Mouse (Mus musculus) testis, adult 2 months (tissue): ENCODE results near the gene Ace. TPM values are rescaled to one million over a fixed set of nuclear protein-coding genes. Genes with fewer than 3 reads are reported as not detected.

Experiments
- H3K27ac ChIP-seq: fragments of 200-500 bp; 2 replicates; pipeline ENCODE4 v1.5.1; 2012; ENCODE audit warnings: low read depth, low read length; ENCODE audit not compliant: control insufficient read depth, insufficient read depth
- H3K27me3 ChIP-seq: fragments of 200-500 bp; 2 replicates; pipeline ENCODE4 v1.6.1; 2012; ENCODE audit warnings: mild to moderate bottlenecking, low read length, moderate library complexity; ENCODE audit not compliant: control insufficient read depth, insufficient read depth
- H3K36me3 ChIP-seq: fragments of 200-500 bp; 2 replicates; pipeline ENCODE4 v1.6.1; 2012; ENCODE audit warnings: mild to moderate bottlenecking, low read length; ENCODE audit not compliant: control insufficient read depth, insufficient read depth
- H3K4me1 ChIP-seq: fragments of 200-500 bp; 2 replicates; pipeline ENCODE4 v1.6.1; 2012; ENCODE audit warnings: low read length; ENCODE audit not compliant: control insufficient read depth, insufficient read depth
- H3K4me3 ChIP-seq: fragments of 200-500 bp; 2 replicates; pipeline ENCODE4 v1.5.1; 2012; ENCODE audit warnings: low read depth, mild to moderate bottlenecking, low read length, moderate library complexity, mixed read lengths; ENCODE audit not compliant: control insufficient read depth
- CTCF ChIP-seq: fragments of 200-500 bp; IDR thresholded peaks from 2 replicates; pipeline ENCODE4 v1.5.1; 2012; ENCODE audit warnings: low read depth, mild to moderate bottlenecking, inconsistent platforms, low read length, moderate library complexity; ENCODE audit not compliant: control insufficient read depth, insufficient read depth, insufficient replicate concordance
- POLR2A ChIP-seq: fragments of 200-500 bp; IDR thresholded peaks from 2 replicates; pipeline ENCODE4 v1.6.1; 2012; ENCODE audit warnings: low read depth, mild to moderate bottlenecking, inconsistent platforms, low read length, moderate library complexity; ENCODE audit not compliant: control insufficient read depth
- polyA plus RNA-seq: library from polyadenylated mRNA; depleted of rRNA; stranded (reverse); fragments of >200 nt; gene quantifications from 2 replicates; pipeline ENCODE4 v1.2.3, GENCODE M21; 2012

Gene Ace
- polyA plus RNA-seq, 1 experiment: 389 TPM

GRCm38 (mm10) chr11:105928171-105928570, 39.6 kb upstream of the Ace start:
- H3K36me3 ChIP-seq: no peaks in the 10 kb centered on the region
- TF ChIP-seq CTCF (no peak), POLR2A (no peak)
- H3K27ac ChIP-seq: no peak overlapping the region
- H3K27me3 ChIP-seq: no peaks in the 10 kb centered on the region
- H3K4me3 ChIP-seq: no peak overlapping the region
- H3K4me1 ChIP-seq: no peaks in the 10 kb centered on the region

- Histone ChIP-seq H3K4me3 (no peak overlapping the region), H3K4me1 (no peaks in the 10 kb centered on the region; the same call in 1 of the 2 replicates), H3K27me3 (no peaks in the 10 kb centered on the region), H3K27ac (no peak overlapping the region), H3K36me3 (no peaks in the 10 kb centered on the region)
- TF ChIP-seq CTCF (no peak), POLR2A (no peak)
Observed at GRCm38 (mm10) chr11:105931380-105931779, 36.4 kb upstream of the Ace start.

GRCm38 (mm10) chr11:105933746-105934145, 34.0 kb upstream of the Ace start:
- Histone ChIP-seq H3K4me1 (no peaks in the 10 kb centered on the region; the same call in 1 of the 2 replicates), H3K27ac (no peak overlapping the region), H3K36me3 (no peaks in the 10 kb centered on the region), H3K4me3 (no peak overlapping the region), H3K27me3 (no peaks in the 10 kb centered on the region)
- TF ChIP-seq POLR2A: no peak
- no peak for TF ChIP-seq CTCF

GRCm38 (mm10) chr11:105934303-105934711, 33.4 kb upstream of the Ace start:
- no peaks in the 10 kb centered on the region for H3K27me3 ChIP-seq
- no peaks in the 10 kb centered on the region; the same call in 1 of the 2 replicates for H3K4me1 ChIP-seq
- TF ChIP-seq CTCF: no peak
- TF ChIP-seq POLR2A: no peak
- no peak overlapping the region for H3K4me3 ChIP-seq
- peak overlapping the region; percentile 9; the same call in 1 of the 2 replicates for H3K27ac ChIP-seq
- H3K36me3 ChIP-seq: no peaks in the 10 kb centered on the region

- H3K4me3 ChIP-seq: no peak overlapping the region
- peak overlapping the region; percentile 50 for H3K27ac ChIP-seq
- H3K4me1 ChIP-seq: no peaks in the 10 kb centered on the region; the same call in 1 of the 2 replicates
- TF ChIP-seq POLR2A (no peak), CTCF (no peak)
- H3K36me3 ChIP-seq: no peaks in the 10 kb centered on the region
- no peaks in the 10 kb centered on the region for H3K27me3 ChIP-seq
Observed at GRCm38 (mm10) chr11:105934816-105935215, 32.9 kb upstream of the Ace start.

- Histone ChIP-seq H3K4me3 (no peak overlapping the region), H3K27me3 (no peaks in the 10 kb centered on the region), H3K27ac (peak overlapping the region; percentile 50), H3K36me3 (no peaks in the 10 kb centered on the region), H3K4me1 (no peaks in the 10 kb centered on the region; the same call in 1 of the 2 replicates)
- no peak for TF ChIP-seq POLR2A
- TF ChIP-seq CTCF: no peak
Observed at GRCm38 (mm10) chr11:105935496-105935895, 32.2 kb upstream of the Ace start.

GRCm38 (mm10) chr11:105936200-105936599, 31.5 kb upstream of the Ace start:
- Histone ChIP-seq H3K36me3 (no peaks in the 10 kb centered on the region), H3K27me3 (no peaks in the 10 kb centered on the region), H3K4me3 (no peak overlapping the region), H3K4me1 (no peaks in the 10 kb centered on the region; the same call in 1 of the 2 replicates), H3K27ac (peak overlapping the region; percentile 71)
- TF ChIP-seq CTCF (no peak), POLR2A (no peak; the same call in 1 of the 2 replicates)

GRCm38 (mm10) chr11:105936974-105937373, 30.8 kb upstream of the Ace start:
- TF ChIP-seq CTCF (no peak), POLR2A (no peak)
- Histone ChIP-seq H3K4me1 (no peaks in the 10 kb centered on the region; the same call in 1 of the 2 replicates), H3K4me3 (no peak overlapping the region), H3K27ac (peak overlapping the region; percentile 46), H3K36me3 (no peaks in the 10 kb centered on the region), H3K27me3 (no peaks in the 10 kb centered on the region)
